Comparison of ENCODE assay signal across 1 mouse cellular context in the genomic region with DNA sequence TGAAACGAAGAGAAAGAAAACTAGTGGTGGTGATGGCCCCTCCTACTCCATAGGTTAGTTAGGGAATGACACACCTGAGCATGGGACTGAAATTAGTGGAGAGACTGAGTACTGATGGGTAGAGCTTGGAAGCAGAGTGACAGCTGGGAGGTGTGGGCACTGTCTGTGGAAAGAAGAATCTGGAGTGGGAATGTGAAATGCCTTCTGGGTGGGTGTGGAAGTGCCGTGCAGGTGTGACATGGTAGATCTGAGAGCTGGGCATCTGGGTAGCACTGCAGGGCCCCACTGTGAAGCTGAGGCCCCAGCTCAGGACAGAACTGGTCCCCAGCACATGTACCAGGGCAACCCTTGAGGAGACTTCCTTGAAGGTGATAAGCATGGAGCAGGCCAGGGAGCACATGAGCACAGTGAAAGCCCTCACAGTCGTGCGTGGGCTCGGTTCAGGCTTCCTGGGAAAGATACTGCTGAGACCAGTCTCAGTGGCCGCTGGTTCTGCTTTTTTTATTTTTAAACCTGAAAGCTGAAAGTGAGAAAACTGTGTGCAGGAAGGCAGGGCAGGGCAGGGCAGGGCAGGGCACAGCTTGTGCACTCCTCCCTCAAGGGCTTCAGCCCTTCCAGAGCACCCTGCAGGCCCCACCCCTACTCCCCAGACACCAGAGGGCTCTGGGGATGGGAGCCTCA.
TF ChIP-seq lines count a peak whose summit lies in the region.

No protein-coding gene starts in this region.

TF ChIP-seq in CH12.LX, 34 proteins besides CTCF, POLR2A, EP300 and RAD21 (continued from another document):
- peak; percentile 89 for TF ChIP-seq MEF2A (IDR thresholded peaks at IDR 0.05; ENCODE audit: borderline replicate concordance, low read depth, low read length)
- peak; percentile 43 for TF ChIP-seq ETS1 (conservative IDR thresholded peaks at IDR 0.05; ENCODE audit: low read depth, low read length)
- peak; percentile 40; the same call in 1 of the 2 replicates for TF ChIP-seq ELF1 (IDR thresholded peaks at IDR 0.05; ENCODE audit: low read depth, low read length)
